Mouse (Mus musculus) limb, embryonic 14.5 days (tissue): ENCODE measurements around the gene Mmp24. TPM values are rescaled to one million over a fixed set of nuclear protein-coding genes. Genes with fewer than 3 reads are reported as not detected.

Experiments used
- ATAC-seq: fragments of 200-750 bp; cut with Nextera tagmentation; 2 replicates; pipeline ENCODE4 v1.8.0; 2017; ENCODE audit warnings: low read depth, moderate number of reproducible peaks, moderate TSS enrichment; ENCODE audit not compliant: low FRiP score
- DNase-seq: peaks from one replicate; pipeline ENCODE4 v3.0.0-alpha.2; 2015; ENCODE audit warnings: low spot score
- H3K27ac ChIP-seq: fragments of 300-500 bp; sonication (generic); replicated peaks from 2 replicates; pipeline ENCODE4 v1.5.1; 2014; ENCODE audit warnings: low read depth, mild to moderate bottlenecking, low read length, moderate library complexity, mixed read lengths
- H3K27me3 ChIP-seq: fragments of 300-500 bp; sonication (generic); 2 replicates; pipeline ENCODE4 v1.6.1; 2014; ENCODE audit warnings: low read length, mixed read lengths; ENCODE audit not compliant: control insufficient read depth, insufficient read depth
- H3K36me3 ChIP-seq: fragments of 300-500 bp; sonication (generic); 2 replicates; pipeline ENCODE4 v1.6.1; 2014; ENCODE audit warnings: mild to moderate bottlenecking, low read length, moderate library complexity, mixed read lengths; ENCODE audit not compliant: control insufficient read depth, insufficient read depth
- H3K4me1 ChIP-seq: fragments of 300-500 bp; sonication (generic); 2 replicates; pipeline ENCODE4 v1.6.1; 2014; ENCODE audit warnings: antibody characterized with exemption, low read length, mixed read lengths; ENCODE audit not compliant: control insufficient read depth, insufficient read depth
- H3K4me2 ChIP-seq: fragments of 300-500 bp; sonication (generic); replicated peaks from 2 replicates; pipeline ENCODE4 v1.6.1; 2014; ENCODE audit warnings: low read depth, mild to moderate bottlenecking, low read length, moderate library complexity; ENCODE audit not compliant: severe bottlenecking
- H3K4me3 ChIP-seq: fragments of 300-500 bp; sonication (generic); replicated peaks from 2 replicates; pipeline ENCODE4 v1.5.1; 2014; ENCODE audit warnings: low read length
- H3K9ac ChIP-seq: fragments of 300-500 bp; sonication (generic); 2 replicates; pipeline ENCODE4 v1.6.1; 2014; ENCODE audit warnings: mild to moderate bottlenecking, low read depth, low read length, moderate library complexity; ENCODE audit not compliant: severe bottlenecking
- H3K9me3 ChIP-seq: fragments of 300-500 bp; sonication (generic); 2 replicates; pipeline ENCODE4 v1.6.1; 2016; ENCODE audit warnings: low read length; ENCODE audit not compliant: control insufficient read depth
- POLR2A ChIP-seq: fragments of 200-500 bp; IDR thresholded peaks from 2 replicates; pipeline ENCODE4 v1.8.0; 2012; ENCODE audit warnings: inconsistent platforms, mild to moderate bottlenecking, moderate library complexity, borderline replicate concordance; ENCODE audit not compliant: insufficient read depth, insufficient read length; ENCODE audit errors: extremely low read depth
- WGBS: fragments of 180-500 bp; shearing (Covaris S2); extraction: QIAGEN DNeasy Blood & Tissue Kit; methylation state at CpG from one replicate; pipeline ENCODE4 v1.1.7; 2014; 5-methylcytosine and 5-hydroxymethylcytosine counted together
- polyA plus RNA-seq, 2 experiments: library from polyadenylated mRNA; depleted of rRNA in 1 of 2; stranded (reverse) in 1 of 2; unstranded in 1 of 2; fragments of >200 nt; fragmentation: Nextera tagmentation in 1 of 2; extraction: Ambion mirVana in 1 of 2; gene quantifications; 2 replicates each; pipeline versions ENCODE4 v1.2.1 to v1.2.3; 2012 to 2014

Mmp24 gene
- polyA plus RNA-seq, 2 experiments = 0.04 to 0.30 TPM

DNA sequence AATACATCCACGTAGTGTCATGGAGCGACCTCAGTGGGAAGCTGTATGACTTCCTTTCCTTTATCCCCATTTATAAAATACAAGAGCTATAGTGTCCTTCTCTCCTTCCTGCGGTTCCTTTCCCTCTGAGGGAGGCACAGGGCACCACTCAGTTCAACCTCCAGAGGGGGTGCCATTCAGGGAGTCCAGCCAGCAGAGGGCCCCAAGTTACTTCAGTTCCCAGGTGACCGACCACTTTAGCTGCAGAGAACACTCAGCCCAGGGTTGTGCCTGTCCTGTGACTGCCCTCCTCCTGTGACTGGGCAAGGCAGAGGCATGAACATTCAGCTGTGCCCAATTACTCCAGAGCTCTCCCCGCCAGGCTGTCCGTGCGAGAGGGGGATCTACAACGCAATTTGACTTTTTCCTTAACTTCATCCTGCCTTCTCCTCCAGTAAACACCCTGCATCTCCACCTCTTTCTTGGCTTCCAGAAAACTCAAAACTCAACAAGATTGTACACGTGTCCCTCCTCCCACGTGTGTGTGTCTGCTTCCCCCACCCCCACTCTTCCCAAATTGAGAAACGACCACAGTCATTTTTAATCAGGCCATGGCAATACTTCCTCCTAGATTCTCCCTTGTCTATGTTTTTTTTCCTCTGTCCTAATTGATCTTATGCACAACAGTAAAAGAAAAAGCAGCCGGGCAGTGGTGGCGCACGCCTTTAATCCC lies 18.1 kb upstream of the Mmp24 start:
- H3K36me3 ChIP-seq = no peaks in the 10 kb centered on the region
- no peak overlapping the region for H3K4me3 ChIP-seq
- H3K27ac ChIP-seq = no peak overlapping the region
- TF ChIP-seq POLR2A = no peak
- no peaks in the 10 kb centered on the region for H3K4me1 ChIP-seq
- H3K27me3 ChIP-seq = no peaks in the 10 kb centered on the region
- no peaks in the 10 kb centered on the region for H3K9me3 ChIP-seq
- H3K4me2 ChIP-seq = no peak overlapping the region
- 53% methylated on average over 14 of the region's 14 CpGs for WGBS
- no peak overlapping the region for H3K9ac ChIP-seq
- ATAC-seq (no peak), DNase-seq (no peak)

- no peak for ATAC-seq
These were observed 10.3 kb upstream of the Mmp24 start for GRCm38 (mm10) chr2:155764679-155765418.

DNA sequence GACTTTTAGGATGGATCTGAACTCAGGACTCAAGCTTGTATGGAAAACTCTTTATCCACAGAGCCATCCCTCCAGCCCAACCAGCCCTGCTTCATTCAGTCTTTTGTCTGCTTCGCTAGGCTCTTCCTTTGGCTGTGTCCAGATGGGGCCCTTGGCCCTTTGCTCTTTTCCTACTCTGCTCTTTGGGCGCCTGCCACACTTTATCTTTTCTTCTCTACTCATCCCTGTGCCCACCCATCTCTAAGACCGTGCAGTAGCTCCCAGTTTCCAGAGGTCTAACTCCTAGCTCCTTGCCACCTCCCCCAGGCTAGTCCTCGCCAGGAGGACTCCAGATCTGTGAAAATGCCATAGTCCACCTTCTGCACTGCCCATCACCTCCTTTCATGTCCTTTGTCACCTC lies 1.5 kb upstream of the Mmp24 start:
- no peak overlapping the region for H3K4me2 ChIP-seq
- 61% methylated on average over 4 of the region's 4 CpGs for WGBS
- no peak overlapping the region for H3K9ac ChIP-seq
- no peak overlapping the region for H3K4me3 ChIP-seq
- H3K27ac ChIP-seq = no peak overlapping the region
- DNase-seq = no peak
- peaks cover 43% of the 10 kb centered on the region for H3K27me3 ChIP-seq
- no peak for ATAC-seq
- no peaks in the 10 kb centered on the region for H3K36me3 ChIP-seq
- H3K9me3 ChIP-seq = no peaks in the 10 kb centered on the region
- H3K4me1 ChIP-seq = 0 out of 2 replicates have a peak, but pooled peaks cover 3% of the 10 kb centered on the region
- no peak for TF ChIP-seq POLR2A

More at GRCm38 (mm10) chr2:155764679-155765418, 10.3 kb upstream of the Mmp24 start:
- Histone ChIP-seq H3K27me3 (no peaks in the 10 kb centered on the region), H3K27ac (no peak overlapping the region), H3K4me1 (no peaks in the 10 kb centered on the region), H3K9me3 (no peaks in the 10 kb centered on the region), H3K9ac (no peak overlapping the region), H3K36me3 (no peaks in the 10 kb centered on the region), H3K4me2 (no peak overlapping the region), H3K4me3 (no peak overlapping the region)
- no peak for TF ChIP-seq POLR2A
- WGBS = 53% methylated on average over 13 of the region's 13 CpGs
- peak; percentile 84 for DNase-seq

DNA sequence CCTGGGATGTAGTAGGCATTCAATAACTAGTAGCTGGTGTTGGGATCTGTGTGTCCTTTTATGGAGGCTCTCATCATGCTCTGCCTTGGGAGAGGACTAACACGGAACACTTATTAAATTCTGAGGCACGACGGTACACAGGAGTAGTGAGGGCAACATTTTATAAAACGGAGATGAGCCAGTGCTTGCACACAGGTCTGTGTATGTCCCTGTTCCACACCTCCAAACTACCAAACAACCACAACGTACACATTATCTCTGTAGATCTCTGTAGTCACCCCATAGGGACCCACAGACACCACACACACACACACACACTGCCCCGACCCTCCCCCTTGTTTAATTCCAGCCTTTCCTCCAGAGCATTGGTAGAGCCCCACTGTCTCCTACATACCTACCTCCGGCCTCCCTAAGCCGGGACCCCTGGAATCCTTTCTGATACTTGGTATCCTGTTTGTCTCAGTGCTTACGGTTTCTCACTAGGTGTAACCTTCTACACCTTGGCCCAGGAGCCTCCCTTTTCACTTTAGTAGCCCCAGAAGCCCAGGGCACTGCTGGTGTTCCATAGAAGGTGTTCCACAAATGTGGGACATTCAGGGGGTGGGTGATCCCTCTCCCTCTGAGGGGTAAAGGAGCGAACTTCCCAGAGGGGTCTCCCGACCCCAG lies 748 bp upstream of the Mmp24 start:
- Histone ChIP-seq H3K4me1 (0 out of 2 replicates have a peak, but pooled peaks cover 3% of the 10 kb centered on the region), H3K4me2 (no peak overlapping the region), H3K9me3 (no peaks in the 10 kb centered on the region), H3K27ac (no peak overlapping the region), H3K27me3 (peaks cover 43% of the 10 kb centered on the region), H3K9ac (no peak overlapping the region), H3K36me3 (no peaks in the 10 kb centered on the region), H3K4me3 (peak overlapping the region; percentile 31; the same call in 1 of the 2 replicates)
- DNase-seq = no peak
- TF ChIP-seq POLR2A = no peak
- 58% methylated on average over 11 of the region's 11 CpGs for WGBS
- ATAC-seq = no peak

GRCm38 (mm10) chr2:155775685-155776263 lies 632 bp downstream of the Mmp24 start:
- Histone ChIP-seq H3K4me2 (peak overlapping the region; percentile 89), H3K27me3 (peaks cover 43% of the 10 kb centered on the region), H3K4me3 (peak overlapping the region; percentile 38), H3K4me1 (0 out of 2 replicates have a peak, but pooled peaks cover 3% of the 10 kb centered on the region), H3K36me3 (no peaks in the 10 kb centered on the region), H3K9ac (no peak overlapping the region), H3K27ac (no peak overlapping the region), H3K9me3 (no peaks in the 10 kb centered on the region)
- peak; percentile 38 for DNase-seq
- TF ChIP-seq POLR2A = no peak
- ATAC-seq = peak; percentile 77
- 3% methylated on average over 39 of the region's 44 CpGs for WGBS
